Mouse (Mus musculus) heart, embryonic 15.5 days (tissue): ENCODE measurements around the gene Wdr92. TPM values are rescaled to one million over a fixed set of nuclear protein-coding genes. Genes with fewer than 3 reads are reported as not detected.

ENCODE experiments used
- ATAC-seq: fragments of 200-750 bp; cut with Nextera tagmentation; replicated peaks from 2 replicates; pipeline ENCODE4 v1.8.0; 2017; ENCODE audit warnings: low read depth, moderate TSS enrichment; ENCODE audit not compliant: insufficient number of reproducible peaks, insufficient read depth, low FRiP score
- H3K27ac ChIP-seq: fragments of 300-500 bp; sonication (generic); 2 replicates; pipeline ENCODE4 v1.5.1; 2015; ENCODE audit warnings: mild to moderate bottlenecking, inconsistent platforms
- H3K27me3 ChIP-seq: fragments of 300-500 bp; sonication (generic); 2 replicates; pipeline ENCODE4 v1.6.1; 2015; ENCODE audit warnings: inconsistent platforms
- H3K36me3 ChIP-seq: fragments of 300-500 bp; sonication (generic); 2 replicates; pipeline ENCODE4 v1.6.1; 2015; ENCODE audit warnings: mild to moderate bottlenecking, inconsistent platforms
- H3K4me1 ChIP-seq: fragments of 300-500 bp; sonication (generic); replicated peaks from 2 replicates; pipeline ENCODE4 v1.6.1; 2015; ENCODE audit warnings: inconsistent platforms
- H3K4me2 ChIP-seq: fragments of 300-500 bp; sonication (generic); 2 replicates; pipeline ENCODE4 v1.6.1; 2015; ENCODE audit warnings: inconsistent platforms, mild to moderate bottlenecking, moderate library complexity
- H3K4me3 ChIP-seq: fragments of 300-500 bp; sonication (generic); 2 replicates; pipeline ENCODE4 v1.5.1; 2015; ENCODE audit warnings: mild to moderate bottlenecking, inconsistent platforms
- H3K9ac ChIP-seq: fragments of 300-500 bp; sonication (generic); 2 replicates; pipeline ENCODE4 v1.6.1; 2015; ENCODE audit warnings: mild to moderate bottlenecking, inconsistent platforms
- H3K9me3 ChIP-seq: fragments of 300-500 bp; sonication (generic); replicated peaks from 2 replicates; pipeline ENCODE4 v1.6.1; 2016; ENCODE audit warnings: inconsistent platforms
- WGBS: fragments of 180-500 bp; shearing (Covaris S2); methylation state at CpG from one replicate; pipeline ENCODE4 v1.1.7; 2015; ENCODE audit warnings: mixed read lengths; 5-methylcytosine and 5-hydroxymethylcytosine counted together
- polyA plus RNA-seq: library from polyadenylated mRNA; unstranded; fragments of >200 nt; fragmentation: Nextera tagmentation; extraction: Ambion mirVana; gene quantifications from 2 replicates; pipeline ENCODE4 v1.2.1, GENCODE M21; 2015

Wdr92 gene
- polyA plus RNA-seq, 1 experiment from 2014 or later = 18.9 TPM

- Histone ChIP-seq H3K36me3 (no peaks in the 10 kb centered on the region), H3K4me2 (peak overlapping the region; percentile 70), H3K9me3 (no peaks in the 10 kb centered on the region), H3K9ac (peak overlapping the region; percentile 91), H3K4me3 (peak overlapping the region; percentile 92), H3K27me3 (no peaks in the 10 kb centered on the region), H3K4me1 (peaks cover 5% of the 10 kb centered on the region), H3K27ac (peak overlapping the region; percentile 83)
- under 1% methylated on average over 17 of the region's 17 CpGs for WGBS
- peak; percentile 5; the same call in 1 of the 2 replicates for ATAC-seq
Measured at GRCm38 (mm10) chr11:17257861-17258260, 76.0 kb downstream of the Wdr92 start.

- Histone ChIP-seq H3K4me3 (no peak overlapping the region), H3K27ac (no peak overlapping the region), H3K4me1 (no peaks in the 10 kb centered on the region), H3K9me3 (no peaks in the 10 kb centered on the region), H3K4me2 (no peak overlapping the region), H3K27me3 (no peaks in the 10 kb centered on the region), H3K9ac (no peak overlapping the region), H3K36me3 (peaks cover 10% of the 10 kb centered on the region)
- no peak for ATAC-seq
- WGBS = 93% methylated on average over 4 of the region's 4 CpGs
Measured at GRCm38 (mm10) chr11:17267176-17267575, 85.3 kb downstream of the Wdr92 start.

GRCm38 (mm10) chr11:17268801-17269200, 86.9 kb downstream of the Wdr92 start:
- peaks cover 10% of the 10 kb centered on the region for H3K36me3 ChIP-seq
- H3K4me3 ChIP-seq = no peak overlapping the region
- 90% methylated on average over 1 of the region's 1 CpGs for WGBS
- H3K9me3 ChIP-seq = no peaks in the 10 kb centered on the region
- H3K27ac ChIP-seq = no peak overlapping the region
- H3K9ac ChIP-seq = no peak overlapping the region
- no peaks in the 10 kb centered on the region for H3K4me1 ChIP-seq
- H3K4me2 ChIP-seq = no peak overlapping the region
- no peak for ATAC-seq
- no peaks in the 10 kb centered on the region for H3K27me3 ChIP-seq

- H3K27me3 ChIP-seq = no peaks in the 10 kb centered on the region
- H3K4me3 ChIP-seq = no peak overlapping the region
- 0 out of 2 replicates have a peak, but pooled peaks have one; percentile 47 for ATAC-seq
- no peaks in the 10 kb centered on the region for H3K36me3 ChIP-seq
- no peak overlapping the region for H3K4me2 ChIP-seq
- H3K9ac ChIP-seq = no peak overlapping the region
- no peaks in the 10 kb centered on the region for H3K4me1 ChIP-seq
- H3K9me3 ChIP-seq = no peaks in the 10 kb centered on the region
- 13% methylated on average over 9 of the region's 9 CpGs for WGBS
- H3K27ac ChIP-seq = no peak overlapping the region
Measured at GRCm38 (mm10) chr11:17279959-17280358, 98.1 kb downstream of the Wdr92 start.

Other genes with a start within 250 kb of the Wdr92 start
- 0.77 and 1.3 TPM in 2 replicates for gene Fbxo48, start 230.7 kb upstream of the Wdr92 start, polyA plus RNA-seq
- gene Cnrip1, start 130.5 kb upstream of the Wdr92 start, polyA plus RNA-seq = 13.0 and 15.3 TPM in 2 replicates
- gene Plek, start 129.7 kb upstream of the Wdr92 start, polyA plus RNA-seq = 3.0 and 3.3 TPM in 2 replicates
- gene Ppp3r1, start 22.8 kb upstream of the Wdr92 start, polyA plus RNA-seq = 71.2 and 77.7 TPM in 2 replicates
- gene Pno1, start 29.5 kb downstream of the Wdr92 start, polyA plus RNA-seq = 44.3 and 47.1 TPM in 2 replicates
- gene C1d, start 75.5 kb downstream of the Wdr92 start, polyA plus RNA-seq = 60.8 and 68.0 TPM in 2 replicates